Mouse (Mus musculus) gastrocnemius, adult 2 months (tissue): ENCODE data around the gene Mlx. TPM values are rescaled to one million over a fixed set of nuclear protein-coding genes. Genes with fewer than 3 reads are reported as not detected.

Source experiments
- DNase-seq: peaks from one replicate; pipeline ENCODE4 v3.0.0; 2022
- H3K27ac ChIP-seq: fragments of 200-600 bp; 2 replicates; pipeline ENCODE4 v1.8.1; 2022; ENCODE audit warnings: mild to moderate bottlenecking
- H3K4me3 ChIP-seq: fragments of 200-600 bp; 2 replicates; pipeline ENCODE4 v1.8.1; 2022; ENCODE audit warnings: mild to moderate bottlenecking, moderate library complexity
- CTCF ChIP-seq: fragments of 200-600 bp; IDR thresholded peaks from 2 replicates; pipeline ENCODE4 v1.8.1; 2022; ENCODE audit warnings: antibody characterized with exemption, mild to moderate bottlenecking, moderate library complexity
- intact Hi-C: fragments of 180-260 bp; cut with DNase I; formaldehyde crosslinking; loops from one replicate; pipeline ENCODE4 v1.15.1; 2025
- total RNA-seq, 2 experiments: library from RNA; stranded (reverse); gene quantifications; 2 replicates each; pipeline ENCODE4 v1.2.3; 2021

Gene Mlx
- total RNA-seq, 2 experiments from 2014 or later = 12.5 to 14.4 TPM

- intact Hi-C loops = loop anchor here (1.0 to 2.0 kb wide), 2 partner anchors 75 to 165 kb away; no protein-coding TSS in a partner anchor
- no peak overlapping the region for H3K4me3 ChIP-seq
- peak overlapping the region; percentile 95 for H3K27ac ChIP-seq
- peak; percentile 90 for TF ChIP-seq CTCF
- peak; percentile 92 for DNase-seq
Observed at GRCm38 (mm10) chr11:101057860-101058259, 29.2 kb upstream of the Mlx start.

- peak overlapping the region; percentile 36 for H3K4me3 ChIP-seq
- peak; percentile 64 for DNase-seq
- intact Hi-C loops = loop anchor here (2.0 kb wide), 1 partner anchor 166 kb away; no protein-coding TSS in a partner anchor
- peak overlapping the region; percentile 95 for H3K27ac ChIP-seq
- no peak for TF ChIP-seq CTCF
Observed at GRCm38 (mm10) chr11:101058726-101059125, 28.4 kb upstream of the Mlx start.

- Histone ChIP-seq H3K27ac (peak overlapping the region; percentile 95), H3K4me3 (peak overlapping the region; percentile 23; the same call in 1 of the 2 replicates)
- TF ChIP-seq CTCF = no peak
- intact Hi-C loops = loop anchor here (2.0 kb wide), 1 partner anchor 167 kb away; no protein-coding TSS in a partner anchor
- peak; percentile 23 for DNase-seq
Observed at GRCm38 (mm10) chr11:101059473-101059872, 27.6 kb upstream of the Mlx start.

GRCm38 (mm10) chr11:101060126-101060525 lies 27.0 kb upstream of the Mlx start:
- H3K4me3 ChIP-seq = peak overlapping the region; percentile 54
- TF ChIP-seq CTCF = no peak
- intact Hi-C loops = loop anchor here (10.0 kb wide), 1 partner anchor 345 kb away; the partner anchor contains the start of genes Hspb9 and Kat2a
- peak overlapping the region; percentile 95 for H3K27ac ChIP-seq
- DNase-seq = peak; percentile 85

- TF ChIP-seq CTCF = no peak
- peak; percentile 20 for DNase-seq
- intact Hi-C loops = loop anchor here (10.0 kb wide), 1 partner anchor 346 kb away; the partner anchor contains the start of genes Hspb9 and Kat2a
- Histone ChIP-seq H3K27ac (peak overlapping the region; percentile 95), H3K4me3 (no peak overlapping the region)
Observed at GRCm38 (mm10) chr11:101061049-101061448, 26.0 kb upstream of the Mlx start.

- H3K4me3 ChIP-seq = peak overlapping the region; percentile 41; the same call in 1 of the 2 replicates
- intact Hi-C loops = loop anchor here (10.0 kb wide), 1 partner anchor 348 kb away; the partner anchor contains the start of genes Hspb9 and Kat2a
- peak overlapping the region; percentile 95 for H3K27ac ChIP-seq
- DNase-seq = peak; percentile 78
- TF ChIP-seq CTCF = no peak
Observed at GRCm38 (mm10) chr11:101062165-101062884, 24.8 kb upstream of the Mlx start.

- no peak for TF ChIP-seq CTCF
- Histone ChIP-seq H3K27ac (peak overlapping the region; percentile 95), H3K4me3 (peak overlapping the region; percentile 41)
- intact Hi-C loops = loop anchor here (10.0 kb wide), 1 partner anchor 348 kb away; the partner anchor contains the start of genes Hspb9 and Kat2a
- peak; percentile 46 for DNase-seq
Observed at GRCm38 (mm10) chr11:101062971-101063675, 24.0 kb upstream of the Mlx start.

GRCm38 (mm10) chr11:101063676-101064327 lies 23.3 kb upstream of the Mlx start:
- H3K4me3 ChIP-seq = peak overlapping the region; percentile 41
- intact Hi-C loops = loop anchor here (10.0 kb wide), 1 partner anchor 349 kb away; the partner anchor contains the start of genes Hspb9 and Kat2a
- DNase-seq = peak; percentile 86
- H3K27ac ChIP-seq = peak overlapping the region; percentile 95
- no peak for TF ChIP-seq CTCF

- Histone ChIP-seq H3K27ac (peak overlapping the region; percentile 95), H3K4me3 (peak overlapping the region; percentile 24)
- no peak for DNase-seq
- TF ChIP-seq CTCF = no peak
- intact Hi-C loops = loop anchor here (10.0 kb wide), 1 partner anchor 350 kb away; the partner anchor contains the start of genes Hspb9 and Kat2a
Observed at GRCm38 (mm10) chr11:101064462-101064861, 22.6 kb upstream of the Mlx start.

GRCm38 (mm10) chr11:101065002-101065401 lies 22.1 kb upstream of the Mlx start:
- intact Hi-C loops = loop anchor here (10.0 kb wide), 1 partner anchor 350 kb away; the partner anchor contains the start of genes Hspb9 and Kat2a
- no peak overlapping the region for H3K4me3 ChIP-seq
- H3K27ac ChIP-seq = peak overlapping the region; percentile 95
- DNase-seq = no peak
- TF ChIP-seq CTCF = no peak

- H3K4me3 ChIP-seq = peak overlapping the region; percentile 59
- peak; percentile 88 for DNase-seq
- TF ChIP-seq CTCF = no peak; the same call in none of the 2 replicates
- peak overlapping the region; percentile 95 for H3K27ac ChIP-seq
- intact Hi-C loops = loop anchor here (10.0 kb wide), 1 partner anchor 352 kb away; the partner anchor contains the start of genes Hspb9 and Kat2a
Observed at GRCm38 (mm10) chr11:101066549-101067412, 20.3 kb upstream of the Mlx start.
